Mouse (Mus musculus) left cerebral cortex, postnatal 14 days (tissue): ENCODE measurements at regions not wholly inside any gene's neighbourhood (a gene's known extent, or its start where the extent isn't known, plus 50 kb on each side); places are given as distances from the start of the nearest gene placed in this dataset.
A peak's percentile ranks its signal among the peaks of the same experiment; 100 is the strongest.

ENCODE experiments used
- DNase-seq, 2 experiments: peaks; one replicate each; pipeline ENCODE4 v3.0.0; 2021 to 2022; ENCODE audit warnings: low spot score in 2 of 2, mixed read lengths in 1 of 2
- intact Hi-C: fragments of 180-260 bp; cut with DNase I; formaldehyde crosslinking; loops from one replicate; pipeline ENCODE4 v1.15.1; 2025

- no peak for DNase-seq
- intact Hi-C loops: no loop called here
These were observed 999.8 kb upstream of the Crim1 start for GRCm38 (mm10) chr17:77200256-77200655.

- intact Hi-C loops: no loop called here
- DNase-seq: peak in 1 of 2 experiments; percentile 28
These were observed 999.4 kb upstream of the Crim1 start for GRCm38 (mm10) chr17:77200671-77201070.

- intact Hi-C loops: no loop called here
- DNase-seq: no peak
These were observed 989.1 kb upstream of the Crim1 start for GRCm38 (mm10) chr17:77210947-77211346.

- intact Hi-C loops: no loop called here
- DNase-seq: no peak
These were observed 955.0 kb upstream of the Crim1 start for GRCm38 (mm10) chr17:77245031-77245430.
